Mouse (Mus musculus) right cerebral cortex, adult 2 months (tissue): Measurements from ENCODE around the gene Npm3.

Source experiments
- DNase-seq, 2 experiments: peaks; one replicate each; pipeline ENCODE4 v3.0.0; 2021 to 2022; ENCODE audit warnings: low spot score in 2 of 2

Gene Npm3

GRCm38 (mm10) chr19:45753551-45753950, 4.2 kb upstream of the Npm3 start:
- DNase-seq: no peak

- no peak for DNase-seq
Measured at GRCm38 (mm10) chr19:45751881-45752280, 2.5 kb upstream of the Npm3 start.

DNA sequence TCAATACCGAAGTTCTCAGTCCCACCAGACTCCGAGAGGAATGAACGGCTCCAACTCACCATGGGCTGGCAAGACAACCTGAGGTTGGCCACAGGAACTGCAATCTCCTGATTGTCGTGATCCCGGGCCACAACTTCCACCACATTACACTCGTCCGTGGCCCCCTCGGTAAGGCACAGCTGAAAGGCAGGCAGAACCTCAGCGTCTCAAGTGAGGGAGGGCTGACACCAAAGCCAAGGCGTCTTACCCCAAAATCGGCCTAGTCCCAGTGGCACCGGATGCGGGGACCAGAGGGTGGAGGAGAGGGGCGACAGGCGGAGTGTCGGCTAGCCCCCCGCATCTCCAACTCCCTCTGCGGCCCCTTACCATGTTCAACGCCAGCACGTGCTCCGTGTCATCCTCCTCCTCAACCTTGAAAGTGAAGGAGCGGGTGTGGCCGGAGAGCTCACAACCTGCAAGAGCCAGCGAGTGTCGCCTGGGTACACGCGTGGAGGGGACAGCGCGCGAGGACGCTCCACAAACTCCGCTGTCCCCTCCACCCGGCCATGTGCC, 624 bp downstream of the Npm3 start:
- no peak for DNase-seq

GRCm38 (mm10) chr19:45748206-45748605, 1.2 kb downstream of the Npm3 start:
- DNase-seq: no peak

GRCm38 (mm10) chr19:45747028-45747867, 2.1 kb downstream of the Npm3 start:
- DNase-seq: peak; percentile 92 to 93

DNA sequence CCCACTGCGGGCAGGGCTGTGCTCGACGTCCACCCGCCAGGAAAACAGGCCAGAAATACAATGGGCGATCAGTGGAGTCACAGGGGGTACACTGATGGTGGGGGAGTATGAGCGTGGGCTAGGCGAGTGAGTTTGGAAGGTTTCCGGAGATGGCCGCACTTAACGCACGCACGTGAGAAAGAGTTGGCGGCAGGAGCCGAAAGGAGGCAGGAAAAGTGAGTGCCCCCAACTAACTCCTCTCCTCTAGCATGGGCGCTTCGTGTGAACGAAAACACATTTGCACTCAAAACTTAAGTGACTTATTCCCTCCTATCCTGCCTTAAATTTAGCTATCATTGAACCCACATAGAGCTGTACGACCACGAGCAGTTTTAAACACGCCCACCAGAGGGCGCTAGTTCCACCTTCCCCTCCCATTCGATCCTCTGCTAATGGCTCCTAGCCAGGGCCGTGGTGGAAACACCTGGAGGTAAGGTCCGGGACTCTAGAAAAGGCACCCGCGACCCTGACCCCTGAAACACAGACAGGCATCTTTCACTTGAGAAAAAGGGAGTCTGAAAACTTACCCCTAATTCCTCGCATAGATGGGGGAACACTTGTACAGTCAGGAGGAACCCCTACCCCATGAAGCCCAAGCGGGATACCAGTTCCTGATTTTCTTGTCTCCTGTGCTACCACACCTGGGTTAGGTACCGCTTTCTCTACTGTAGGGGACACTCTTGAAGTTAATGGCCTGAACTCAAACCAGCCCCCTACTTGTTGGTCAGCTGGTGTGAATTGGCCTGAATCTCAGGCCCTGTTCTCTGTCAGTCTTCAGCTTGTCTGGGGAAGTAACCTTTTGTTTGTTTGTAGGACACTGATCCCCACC, 3.0 kb downstream of the Npm3 start:
- DNase-seq: peak; percentile 82 to 83

DNA sequence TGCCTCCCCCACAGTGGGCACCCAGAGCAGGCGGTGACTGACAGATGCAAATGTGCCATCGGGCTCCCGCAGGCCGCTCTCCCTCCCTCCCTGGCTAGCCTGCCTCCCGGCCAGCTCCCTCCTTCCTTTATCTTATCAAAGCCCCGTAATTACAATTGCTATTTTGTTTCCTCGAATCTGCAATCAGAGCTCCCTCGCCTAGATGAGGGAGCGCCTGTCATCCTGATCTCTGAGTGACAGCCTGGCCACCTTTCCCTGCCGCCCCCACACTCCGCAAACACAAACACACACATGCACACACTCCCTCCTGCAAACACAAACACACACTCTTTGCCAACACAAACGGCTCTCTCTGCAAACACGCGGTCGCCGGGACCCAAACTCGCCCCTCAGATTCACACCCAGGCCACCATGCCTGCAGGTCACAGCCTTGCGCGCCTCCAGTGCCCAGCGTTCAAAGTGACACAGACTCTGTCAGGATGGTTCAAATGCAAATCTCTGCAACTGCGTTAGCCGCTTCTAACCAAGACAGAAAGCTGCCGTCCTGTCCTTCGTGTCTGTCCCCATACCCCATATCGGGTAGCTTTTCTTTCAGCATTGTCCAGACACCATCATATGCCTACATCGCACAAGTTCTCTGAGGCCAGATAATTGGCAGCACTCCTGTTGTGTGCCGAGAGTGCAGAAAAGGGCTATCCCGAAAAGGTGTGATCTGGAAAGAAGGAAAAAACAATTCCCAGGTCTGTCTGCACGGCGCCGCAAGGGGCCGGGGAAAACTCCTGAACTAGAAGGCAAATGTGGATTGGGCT, 3.8 kb downstream of the Npm3 start:
- DNase-seq: no peak

GRCm38 (mm10) chr19:45743619-45744018, 5.8 kb downstream of the Npm3 start:
- DNase-seq: no peak

- DNase-seq: no peak
Measured at GRCm38 (mm10) chr19:45742984-45743575, 6.3 kb downstream of the Npm3 start.

DNA sequence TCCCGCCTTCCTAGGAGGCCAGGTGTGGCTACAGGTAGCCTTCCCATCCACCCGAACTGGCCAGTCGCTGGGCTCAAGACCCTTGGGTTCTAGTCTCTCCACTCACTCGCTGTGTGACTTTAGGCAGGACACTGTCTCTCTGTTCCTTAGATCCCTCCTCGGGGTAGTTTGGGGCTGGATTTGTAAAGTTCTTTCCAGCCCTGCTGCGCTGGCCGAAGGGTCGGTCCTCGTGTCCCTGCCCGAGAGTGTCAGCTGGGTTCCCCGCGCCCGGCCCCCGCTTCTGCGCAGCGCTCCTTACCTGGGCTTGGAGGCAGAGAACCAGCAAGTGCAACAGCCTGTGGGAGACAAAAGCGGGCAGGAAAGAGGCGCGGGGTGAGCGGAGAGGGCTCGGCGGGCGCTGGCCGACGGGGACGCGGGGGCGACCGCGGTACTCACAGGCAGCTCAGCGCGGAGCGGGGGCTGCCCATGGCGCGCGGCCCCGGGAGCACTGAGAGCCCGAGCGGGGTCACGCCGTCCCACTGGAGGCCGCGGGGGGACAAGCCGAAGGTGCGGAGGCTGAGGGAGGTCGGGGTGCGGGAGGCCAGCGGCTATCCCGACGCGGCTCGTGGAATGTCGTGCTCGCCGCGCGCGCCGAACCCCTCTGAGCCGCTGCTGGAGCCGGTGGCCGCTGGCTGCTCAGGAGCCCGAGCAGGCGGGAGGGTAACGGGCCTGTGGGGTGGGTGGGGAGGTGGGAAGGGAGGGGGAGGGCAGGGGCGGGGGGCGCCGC, 7.0 kb downstream of the Npm3 start, which contains the start of gene Fgf8:
Gene Fgf8, minus strand, starts transcription at position 698 of the 766 bp plus-strand sequence.
- DNase-seq: no peak

DNA sequence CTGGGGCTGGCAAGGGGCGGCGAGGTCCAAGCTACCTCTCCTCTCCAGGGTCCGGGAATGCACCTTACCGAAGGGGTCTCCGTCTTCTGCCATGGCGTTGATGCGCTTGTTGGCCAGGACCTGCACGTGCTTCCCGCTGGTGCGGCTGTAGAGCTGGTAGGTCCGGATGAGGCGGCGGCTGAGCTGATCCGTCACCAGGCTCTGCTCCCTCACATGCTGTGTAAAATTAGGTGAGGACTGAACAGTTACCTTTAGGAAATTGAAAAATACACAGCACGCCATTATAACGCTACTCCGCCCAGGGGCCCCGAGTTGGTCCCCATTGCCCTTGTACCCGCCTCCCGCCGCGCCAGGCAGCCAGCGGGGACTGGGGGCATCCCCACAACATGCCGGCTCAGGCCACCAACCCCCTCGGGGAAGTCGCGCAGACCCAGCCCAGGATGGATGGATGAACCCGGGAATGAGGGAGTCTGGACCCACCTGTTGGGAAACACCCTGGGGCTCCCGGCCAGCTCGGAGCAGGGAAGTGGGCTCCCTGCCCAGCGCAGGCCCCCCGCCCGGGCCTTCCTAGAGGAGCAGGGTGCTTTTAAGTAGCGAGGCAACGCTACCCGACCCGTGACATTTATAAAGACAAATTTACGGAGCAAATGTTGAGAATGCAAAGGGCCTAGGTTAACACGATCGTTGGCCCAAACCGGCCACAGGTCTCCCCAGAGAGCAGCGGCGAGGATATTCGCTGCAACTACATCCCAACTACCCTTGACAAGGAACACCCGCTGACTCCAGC, 7.8 kb downstream of the Npm3 start:
- no peak for DNase-seq

- DNase-seq: no peak
Measured at GRCm38 (mm10) chr19:45740817-45741216, 8.6 kb downstream of the Npm3 start.

DNA sequence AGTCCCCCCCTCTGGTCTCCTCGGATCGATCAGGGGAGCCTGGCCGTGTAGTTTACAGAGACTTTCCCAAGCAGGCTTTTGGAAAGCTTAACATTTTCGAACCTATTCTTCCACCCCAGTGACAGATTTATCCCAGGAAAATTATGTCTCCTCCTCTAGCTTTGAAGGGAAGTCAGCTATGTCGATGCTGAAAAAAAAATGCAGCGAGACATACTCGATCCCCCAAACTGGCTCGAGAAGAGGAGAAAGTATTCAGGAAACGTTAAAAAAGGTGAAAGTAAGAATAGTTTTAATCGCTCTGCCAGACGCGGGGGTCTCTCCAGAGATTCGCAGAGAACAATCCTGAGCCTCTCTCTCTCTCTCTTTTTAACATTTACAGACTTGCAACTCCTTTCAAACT, 9.2 kb downstream of the Npm3 start:
- no peak for DNase-seq

DNA sequence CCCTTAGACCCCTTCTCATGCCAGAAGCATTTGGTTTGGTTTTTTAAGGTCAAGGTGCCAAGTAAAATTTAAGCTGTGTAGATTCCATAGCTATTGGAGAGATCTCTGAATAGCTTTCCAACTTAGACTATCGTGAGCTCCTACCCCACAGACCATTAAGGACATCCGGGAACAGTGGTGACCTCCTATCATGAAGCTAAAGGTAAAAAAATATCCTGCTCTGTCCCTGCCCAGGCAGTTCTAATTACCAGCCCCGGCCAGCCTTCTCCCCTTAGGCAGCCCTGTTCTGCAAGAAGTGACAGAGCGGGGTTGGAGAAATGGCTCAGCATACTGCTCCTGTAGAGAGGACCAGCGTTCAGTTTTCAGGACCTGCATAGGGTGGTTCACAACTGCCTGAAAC, 10.9 kb downstream of the Npm3 start:
- DNase-seq: no peak

- DNase-seq: no peak
Measured at GRCm38 (mm10) chr19:45737846-45738484, 11.4 kb downstream of the Npm3 start.

GRCm38 (mm10) chr19:45737208-45737845, 12.1 kb downstream of the Npm3 start:
- no peak for DNase-seq

DNA sequence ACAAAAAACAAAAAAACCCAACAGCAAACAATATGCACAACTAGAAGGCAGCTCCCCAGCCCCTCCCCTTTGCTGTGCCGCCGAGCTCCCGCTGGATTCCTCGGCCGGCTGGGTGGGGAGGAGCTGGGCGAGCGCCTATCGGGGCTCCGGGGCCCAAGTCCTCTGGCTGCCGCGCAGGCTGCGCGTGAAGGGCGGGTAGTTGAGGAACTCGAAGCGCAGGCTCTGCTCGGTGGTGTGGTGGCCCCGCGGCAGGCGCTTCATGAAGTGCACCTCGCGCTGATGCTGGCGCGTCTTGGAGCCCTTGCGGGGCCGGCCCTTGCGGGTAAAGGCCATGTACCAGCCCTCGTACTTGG, 12.6 kb downstream of the Npm3 start:
- no peak for DNase-seq

DNA sequence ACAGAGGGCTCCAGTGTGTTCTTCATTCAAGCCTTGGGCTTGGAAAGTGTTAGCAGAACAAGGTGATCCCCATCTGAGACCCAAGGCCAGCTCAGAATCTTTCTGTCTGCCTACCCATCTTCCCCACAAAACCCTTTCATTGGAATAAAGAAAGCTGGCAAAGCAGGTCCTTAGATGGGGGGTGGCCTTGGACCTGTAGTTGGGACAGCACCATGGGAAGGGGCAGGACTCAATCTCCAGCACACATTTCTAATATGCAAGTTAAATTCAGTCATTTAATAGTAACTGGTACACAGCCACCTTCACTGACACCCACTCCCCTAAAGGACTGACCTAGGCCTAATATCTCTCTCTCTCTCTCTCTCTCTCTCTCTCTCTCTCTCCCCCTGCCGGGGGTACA, 13.2 kb downstream of the Npm3 start:
- no peak for DNase-seq

DNA sequence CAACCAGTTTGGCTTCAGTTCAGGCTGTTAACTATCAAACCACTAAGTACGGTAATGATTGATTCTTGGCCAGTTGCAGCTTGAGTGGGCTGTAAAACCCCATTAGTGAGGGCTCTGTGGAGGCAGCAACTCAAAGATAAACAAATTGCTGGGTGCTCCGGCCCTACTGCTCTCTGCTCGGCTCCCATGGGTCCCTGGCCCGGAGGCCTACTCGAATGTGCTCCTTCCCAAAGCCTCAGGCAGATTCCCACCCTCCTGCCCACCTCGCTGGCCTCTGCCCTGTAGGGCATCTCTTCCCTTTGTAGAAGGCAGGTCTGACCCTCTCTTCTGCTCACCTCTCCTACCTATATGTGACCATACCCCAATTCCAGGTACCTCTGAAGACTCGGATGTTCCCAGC, 14.6 kb downstream of the Npm3 start:
- no peak for DNase-seq
